ENCODE assay signal across 22 mouse cellular contexts in genomic region chr11:100982087-100982486, GRCm38 (mm10). TPM values are rescaled to one million over a fixed set of nuclear protein-coding genes. Genes with fewer than 3 reads are reported as not detected.
A peak's percentile ranks its signal among the peaks of the same experiment; 100 is the strongest.
DNase-seq lines count a peak whose midpoint lies in the region; ATAC-seq and TF ChIP-seq lines count a peak whose summit lies in the region.
"Had no signal": no experiment of that assay in that cellular context is flagged by ENCODE, and none has a peak within 500 bp of the region (broad histone marks: within the 10 kb centered on the region; RNA-seq: fewer than 3 reads in every experiment).

No protein-coding gene starts in this region.

- 42% methylated on average over 8 of the region's 8 CpGs for WGBS in liver, postnatal 0 days (ENCODE audit: insufficient replicate concordance)
- 30% methylated on average over 8 of the region's 8 CpGs for WGBS in liver, embryonic 11.5 days
- WGBS in neural tube, embryonic 13.5 days, result 13% methylated on average over 8 of the region's 8 CpGs
- 18% methylated on average over 8 of the region's 8 CpGs for whole genome bisulfite sequencing in midbrain, postnatal 0 days

- no peak for DNase-seq in gastrocnemius, adult 2 months
- no peak for DNase-seq in gastrocnemius, postnatal 10 days
- DNase-seq in liver, postnatal 0 days, result no peak
- no peak for DNase-seq in liver, embryonic 11.5 days (ENCODE audit: low spot score)
- peak; percentile 36 for DNase-seq in ES-CJ7 (ENCODE audit: low read depth, low spot score)
- DNase-seq in midbrain, postnatal 0 days (ENCODE audit: low spot score), result no peak
- DNase-seq in gastrocnemius, adult 18-20 months (ENCODE audit: low spot score), result no peak
- DNase-seq: adrenal gland, postnatal 36 days; cerebellum, adult 11 months; cerebellum, postnatal 25 days; gastrocnemius, postnatal 14 days; heart, adult 11 months; heart, postnatal 14 days; kidney, adult 2 months; kidney, postnatal 14 days; thymus, adult 2 months had no signal

- no peak for ATAC-seq in liver, postnatal 0 days
- ATAC-seq in liver, embryonic 11.5 days (replicated peaks; ENCODE audit: low FRiP score), result no peak
- ATAC-seq in neural tube, embryonic 13.5 days (ENCODE audit: low read depth), result no peak
- no peak for ATAC-seq in midbrain, postnatal 0 days (ENCODE audit: low FRiP score)
- ATAC-seq: CD4-positive, CD25-positive, alpha-beta regulatory T cell, adult 4 months; forebrain, embryonic 14.5 days; midbrain, embryonic 16.5 days had no signal

- H3K9ac ChIP-seq in liver, postnatal 0 days (replicated peaks), result no peak overlapping the region
- no peak overlapping the region for H3K9ac ChIP-seq in liver, embryonic 11.5 days (ENCODE audit: low read depth, low read length)
- 0 out of 2 replicates have a peak overlapping the region, but pooled peaks have one; percentile 12 for H3K9ac ChIP-seq in neural tube, embryonic 13.5 days
- H3K9ac ChIP-seq in midbrain, postnatal 0 days (replicated peaks; ENCODE audit: low read length, poor library complexity, severe bottlenecking), result no peak overlapping the region

- H3K27ac ChIP-seq in gastrocnemius, adult 2 months, result peak overlapping the region; percentile 46; the same call in 1 of the 2 replicates
- no peak overlapping the region for H3K27ac ChIP-seq in liver, postnatal 0 days (ENCODE audit: low read depth)
- H3K27ac ChIP-seq in liver, embryonic 11.5 days (ENCODE audit: low read depth, low read length), result no peak overlapping the region
- no peak overlapping the region for H3K27ac ChIP-seq in neural tube, embryonic 13.5 days (replicated peaks)
- no peak overlapping the region for H3K27ac ChIP-seq in midbrain, postnatal 0 days (ENCODE audit: low read depth, low read length)
- H3K27ac ChIP-seq: midbrain, embryonic 10.5 days had no signal

- H3K27me3 ChIP-seq in liver, postnatal 0 days (ENCODE audit: insufficient read depth, low read length), result no peaks in the 10 kb centered on the region
- H3K27me3 ChIP-seq in liver, embryonic 11.5 days (replicated peaks; ENCODE audit: control insufficient read depth, insufficient read depth, low read length), result peaks cover 3% of the 10 kb centered on the region
- H3K27me3 ChIP-seq in neural tube, embryonic 13.5 days, result peaks cover 23% of the 10 kb centered on the region
- H3K27me3 ChIP-seq in midbrain, postnatal 0 days (ENCODE audit: insufficient read depth, low read length), result no peaks in the 10 kb centered on the region

- no peaks in the 10 kb centered on the region for H3K36me3 ChIP-seq in liver, postnatal 0 days (replicated peaks; ENCODE audit: insufficient read depth, low read length)
- no peaks in the 10 kb centered on the region for H3K36me3 ChIP-seq in liver, embryonic 11.5 days (ENCODE audit: control insufficient read depth, insufficient read depth, low read length)
- H3K36me3 ChIP-seq in neural tube, embryonic 13.5 days, result no peaks in the 10 kb centered on the region
- no peaks in the 10 kb centered on the region for H3K36me3 ChIP-seq in midbrain, postnatal 0 days (ENCODE audit: insufficient read depth, low read length)
- H3K36me3 ChIP-seq: midbrain, embryonic 10.5 days had no signal

- no peak for TF ChIP-seq CTCF in gastrocnemius, adult 2 months (IDR thresholded peaks at IDR 0.05)
- TF ChIP-seq CTCF in liver, postnatal 0 days (IDR thresholded peaks at IDR 0.05; ENCODE audit: low read depth), result 0 out of 2 replicates have a peak, but pooled peaks have one; percentile 9
- TF ChIP-seq CTCF in midbrain, postnatal 0 days (IDR thresholded peaks at IDR 0.05), result no peak; the same call in 1 of the 2 replicates

- H3K9me3 ChIP-seq in liver, postnatal 0 days (ENCODE audit: low read length), result no peaks in the 10 kb centered on the region
- no peaks in the 10 kb centered on the region for H3K9me3 ChIP-seq in liver, embryonic 11.5 days (ENCODE audit: control insufficient read depth, low read length)
- no peaks in the 10 kb centered on the region for H3K9me3 ChIP-seq in neural tube, embryonic 13.5 days
- no peaks in the 10 kb centered on the region for H3K9me3 ChIP-seq in midbrain, postnatal 0 days (ENCODE audit: low read length)
- H3K9me3 ChIP-seq: midbrain, embryonic 10.5 days had no signal

- no peak overlapping the region for H3K4me3 ChIP-seq in gastrocnemius, adult 2 months
- H3K4me3 ChIP-seq in liver, postnatal 0 days (ENCODE audit: low read depth, low read length), result no peak overlapping the region
- no peak overlapping the region for H3K4me3 ChIP-seq in liver, embryonic 11.5 days (ENCODE audit: low read depth, low read length)
- no peak overlapping the region for H3K4me3 ChIP-seq in neural tube, embryonic 13.5 days
- H3K4me3 ChIP-seq in midbrain, postnatal 0 days (ENCODE audit: low read depth, low read length), result no peak overlapping the region
- H3K4me3 ChIP-seq: midbrain, embryonic 10.5 days had no signal

- no peak for TF ChIP-seq EP300 in liver, postnatal 0 days (IDR thresholded peaks at IDR 0.05; ENCODE audit: low read depth)

- intact Hi-C loops in gastrocnemius, adult 2 months (cut with DNase I), result loop anchor here (5.0 kb wide), 1 partner anchor 190 kb away; the partner anchor contains the start of genes Cntnap1 and Plekhh3

- H3K4me2 ChIP-seq in liver, postnatal 0 days (ENCODE audit: low read depth, low read length), result no peak overlapping the region
- no peak overlapping the region for H3K4me2 ChIP-seq in liver, embryonic 11.5 days
- no peak overlapping the region for H3K4me2 ChIP-seq in neural tube, embryonic 13.5 days
- no peak overlapping the region for H3K4me2 ChIP-seq in midbrain, postnatal 0 days (ENCODE audit: low read depth, low read length, poor library complexity, severe bottlenecking)
- H3K4me2 ChIP-seq: heart, embryonic 11.5 days had no signal

- peaks cover 14% of the 10 kb centered on the region for H3K4me1 ChIP-seq in liver, postnatal 0 days (ENCODE audit: insufficient read depth)
- no peaks in the 10 kb centered on the region for H3K4me1 ChIP-seq in liver, embryonic 11.5 days (replicated peaks; ENCODE audit: control insufficient read depth, insufficient read depth, low read length)
- peaks cover 5% of the 10 kb centered on the region; the same call in 1 of the 2 replicates for H3K4me1 ChIP-seq in neural tube, embryonic 13.5 days (replicated peaks)
- H3K4me1 ChIP-seq in midbrain, postnatal 0 days (ENCODE audit: insufficient read depth, low read length), result no peaks in the 10 kb centered on the region

RNA-seq across cellular contexts. Expression of gene Cavin1, which starts 11.4 kb away (rescaled TPM):
- 100 to 1,000 TPM; 133 to 149 TPM for total RNA-seq in gastrocnemius, adult 2 months (2021)
- total RNA-seq in gastrocnemius, postnatal 10 days (2021), result 100 to 1,000 TPM; 279 to 309 TPM
- polyA plus RNA-seq in liver, postnatal 0 days (2015; fragmentation: Nextera tagmentation; extraction: Ambion mirVana), result 27.5 and 28.5 TPM in 2 replicates
- 22.6 and 23.3 TPM in 2 replicates for polyA plus RNA-seq in liver, embryonic 11.5 days (2014; fragmentation: Nextera tagmentation; extraction: Ambion mirVana)
- polyA plus RNA-seq in neural tube, embryonic 13.5 days (2015; fragmentation: Nextera tagmentation; extraction: Ambion mirVana), result 46.7 and 49.3 TPM in 2 replicates
- total RNA-seq in midbrain, postnatal 0 days (2014; rRNA removed), result 24.8 and 26.0 TPM in 2 replicates
- polyA plus RNA-seq in midbrain, postnatal 0 days (2015; fragmentation: Nextera tagmentation; extraction: Ambion mirVana), result 46.0 and 47.5 TPM in 2 replicates
- 100 to 1,000 TPM; 128 to 153 TPM for total RNA-seq in gastrocnemius, adult 18-20 months (2021)

RNA-seq across cellular contexts. Expression of gene Atp6v0a1, which starts 27.2 kb away (rescaled TPM):
- total RNA-seq in gastrocnemius, adult 2 months (2021), result 10 to 100 TPM; 59.6 to 65.2 TPM
- total RNA-seq in gastrocnemius, postnatal 10 days (2021), result 10 to 100 TPM; 52.9 to 59.9 TPM
- polyA plus RNA-seq in liver, postnatal 0 days (2015; fragmentation: Nextera tagmentation; extraction: Ambion mirVana), result 25.0 and 29.4 TPM in 2 replicates
- 55.4 and 60.0 TPM in 2 replicates for polyA plus RNA-seq in liver, embryonic 11.5 days (2014; fragmentation: Nextera tagmentation; extraction: Ambion mirVana)
- polyA plus RNA-seq in neural tube, embryonic 13.5 days (2015; fragmentation: Nextera tagmentation; extraction: Ambion mirVana), result 111 and 121 TPM in 2 replicates
- total RNA-seq in midbrain, postnatal 0 days (2014; rRNA removed), result 242 and 247 TPM in 2 replicates
- polyA plus RNA-seq in midbrain, postnatal 0 days (2015; fragmentation: Nextera tagmentation; extraction: Ambion mirVana), result 204 and 210 TPM in 2 replicates
- 10 to 100 TPM; 57.0 to 74.4 TPM for total RNA-seq in gastrocnemius, adult 18-20 months (2021)

RNA-seq across cellular contexts. Expression of gene Stat3, which starts 42.7 kb away (rescaled TPM):
- 10 to 100 TPM; 40.6 to 44.2 TPM for total RNA-seq in gastrocnemius, adult 2 months (2021)
- total RNA-seq in gastrocnemius, postnatal 10 days (2021), result 10 to 100 TPM; 49.1 to 56.7 TPM
- polyA plus RNA-seq in liver, postnatal 0 days (2015; fragmentation: Nextera tagmentation; extraction: Ambion mirVana), result 44.9 and 53.7 TPM in 2 replicates
- 52.9 and 57.3 TPM in 2 replicates for polyA plus RNA-seq in liver, embryonic 11.5 days (2014; fragmentation: Nextera tagmentation; extraction: Ambion mirVana)
- polyA plus RNA-seq in neural tube, embryonic 13.5 days (2015; fragmentation: Nextera tagmentation; extraction: Ambion mirVana), result 72.3 and 82.3 TPM in 2 replicates
- 37.8 and 47.1 TPM in 2 replicates for total RNA-seq in midbrain, postnatal 0 days (2014; rRNA removed)
- 34.2 and 40.8 TPM in 2 replicates for polyA plus RNA-seq in midbrain, postnatal 0 days (2015; fragmentation: Nextera tagmentation; extraction: Ambion mirVana)
- 10 to 100 TPM; 38.1 to 48.6 TPM for total RNA-seq in gastrocnemius, adult 18-20 months (2021)
